20 mouse cellular contexts compared by ENCODE assay signal in the genomic region with DNA sequence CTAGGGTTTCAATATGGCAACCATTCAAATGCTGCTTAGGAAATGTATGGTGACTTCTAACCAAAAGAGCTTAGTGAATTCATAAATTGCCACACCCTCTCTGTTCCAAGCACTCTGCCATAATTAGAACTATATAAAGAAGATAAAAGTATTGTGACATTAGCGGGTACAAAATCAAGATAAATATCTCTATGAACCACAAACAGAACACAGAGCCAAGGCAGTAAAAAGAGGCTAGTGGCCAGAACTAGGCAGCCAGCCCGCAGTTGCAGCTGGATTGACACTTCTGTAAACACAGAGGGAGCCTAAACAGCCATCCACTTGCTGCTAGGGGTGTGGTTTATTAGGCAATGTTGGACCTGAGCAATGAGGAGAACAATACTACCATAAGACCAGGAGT.
DNase-seq lines count a peak whose midpoint lies in the region; ATAC-seq lines count a peak whose summit lies in the region.
"Had no signal": no experiment of that assay in that cellular context is flagged by ENCODE, and none has a peak within 500 bp of the region (broad histone marks: within the 10 kb centered on the region; RNA-seq: fewer than 3 reads in every experiment).

No protein-coding gene starts in this region.

- H3K4me1 ChIP-seq in midbrain, embryonic 14.5 days (ENCODE audit: control insufficient read depth, insufficient read depth, low read length), result no peaks in the 10 kb centered on the region
- H3K4me1 ChIP-seq: embryonic facial prominence, embryonic 10.5 days; forebrain, embryonic 13.5 days; hindbrain, embryonic 10.5 days; midbrain, embryonic 15.5 days had no signal

- no peaks in the 10 kb centered on the region for H3K27me3 ChIP-seq in midbrain, embryonic 14.5 days (ENCODE audit: control insufficient read depth, insufficient read depth, low read length)
- H3K27me3 ChIP-seq: forebrain, embryonic 13.5 days; midbrain, embryonic 15.5 days had no signal

- peak; percentile 22 to 27 for DNase-seq in kidney, postnatal 4 days
- DNase-seq in kidney, adult 11 months, result no peak
- peak; percentile 29 for DNase-seq in urinary bladder, postnatal 14 days (ENCODE audit: low spot score)
- DNase-seq in urinary bladder, adult 2 months (ENCODE audit: low spot score), result no peak
- peak; percentile 31 for DNase-seq in fibroblast of lung, adult 2 months (ENCODE audit: low read depth)
- no peak for DNase-seq in midbrain, embryonic 14.5 days
- no peak for DNase-seq in ovary, postnatal 36 days (ENCODE audit: low spot score)
- DNase-seq: cerebellum, adult 8-10 months; gastrocnemius, postnatal 25 days; kidney, adult 2 months; kidney, postnatal 36 days; thymus, adult 2 months had no signal

- H3K4me3 ChIP-seq in midbrain, embryonic 14.5 days (replicated peaks; ENCODE audit: low read depth, low read length), result no peak overlapping the region
- H3K4me3 ChIP-seq: embryonic facial prominence, embryonic 10.5 days; forebrain, embryonic 13.5 days; hindbrain, embryonic 10.5 days; midbrain, embryonic 15.5 days; myocyte had no signal

- H3K9ac ChIP-seq in midbrain, embryonic 14.5 days (replicated peaks; ENCODE audit: low read length), result no peak overlapping the region
- H3K9ac ChIP-seq: forebrain, embryonic 13.5 days; liver, embryonic 14.5 days; midbrain, embryonic 15.5 days had no signal

- WGBS in midbrain, embryonic 14.5 days, result 82% methylated on average over 2 of the region's 2 CpGs

- no peak overlapping the region for H3K4me2 ChIP-seq in midbrain, embryonic 14.5 days (ENCODE audit: low read length)
- H3K4me2 ChIP-seq: forebrain, embryonic 13.5 days; midbrain, embryonic 15.5 days had no signal

- H3K9me3 ChIP-seq in midbrain, embryonic 14.5 days (ENCODE audit: control insufficient read depth, low read length), result no peaks in the 10 kb centered on the region
- H3K9me3 ChIP-seq: embryonic facial prominence, embryonic 10.5 days; forebrain, embryonic 13.5 days; hindbrain, embryonic 10.5 days; midbrain, embryonic 15.5 days had no signal

- H3K27ac ChIP-seq in midbrain, embryonic 14.5 days (replicated peaks; ENCODE audit: low read depth, low read length), result no peak overlapping the region
- H3K27ac ChIP-seq: embryonic facial prominence, embryonic 10.5 days; forebrain, embryonic 13.5 days; hindbrain, embryonic 10.5 days; hindbrain, postnatal 0 days; liver, embryonic 14.5 days; midbrain, embryonic 15.5 days had no signal

- no peaks in the 10 kb centered on the region for H3K36me3 ChIP-seq in midbrain, embryonic 14.5 days (ENCODE audit: control insufficient read depth, insufficient read depth, low read length)
- H3K36me3 ChIP-seq: embryonic facial prominence, embryonic 10.5 days; hindbrain, embryonic 10.5 days; midbrain, embryonic 15.5 days had no signal

- ATAC-seq in midbrain, embryonic 14.5 days (ENCODE audit: low FRiP score, low TSS enrichment), result no peak
- ATAC-seq: CD4-positive, CD25-positive, alpha-beta regulatory T cell, adult 4 months; forebrain, embryonic 13.5 days; hindbrain, postnatal 0 days; midbrain, embryonic 15.5 days had no signal

Comparison
In these comparisons a context has a peak if more than half of its experiments do, and no peak if none do; other contexts are left out.
1. DNase-seq: peak in kidney, postnatal 4 days (2 of 2), urinary bladder, postnatal 14 days (single experiment) and fibroblast of lung, adult 2 months (single experiment); none in kidney, adult 11 months (single experiment), urinary bladder, adult 2 months (single experiment), midbrain, embryonic 14.5 days (single experiment) and ovary, postnatal 36 days (single experiment).